Mouse (Mus musculus): ENCODE measurements at regions not wholly inside any gene's neighbourhood (a gene's known extent, or its start where the extent isn't known, plus 50 kb on each side); places are given as distances from the start of the nearest gene placed in this dataset.
"Not testable (repeated sequence)": the region's sequence is repeated elsewhere in the genome, so short reads cannot be mapped to it uniquely, and the experiment has no call there.

DNA sequence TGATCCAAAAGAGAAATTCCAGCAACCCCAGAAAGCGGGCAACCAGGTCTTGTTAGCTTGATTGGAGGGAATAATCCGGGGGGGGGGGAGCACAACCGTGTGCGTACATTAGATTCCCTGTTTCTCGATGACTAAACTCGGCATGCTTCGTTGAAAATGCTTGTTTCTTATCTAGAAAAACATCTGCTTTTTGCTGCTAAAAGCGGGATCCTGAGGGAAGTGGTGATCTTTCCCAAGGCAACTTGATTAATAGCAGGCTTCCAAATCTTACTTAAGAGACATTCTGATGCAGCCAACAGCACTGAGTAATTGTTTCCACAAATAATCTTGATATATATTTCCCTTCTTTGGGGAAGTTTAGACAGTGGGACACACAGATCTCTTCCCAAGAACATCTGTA, 338.0 kb upstream of the Pkdcc start:
- ATAC-seq (ENCODE audit: insufficient read depth, low FRiP score, low TSS enrichment) (no peak), DNase-seq (ENCODE audit: low spot score) (no peak)
- no peaks in the 10 kb centered on the region for H3K36me3 ChIP-seq (ENCODE audit: control insufficient read depth, insufficient read depth, low read length)
- H3K27ac ChIP-seq (ENCODE audit: low read depth, low read length), result no peak overlapping the region
- H3K9ac ChIP-seq (ENCODE audit: low read length), result no peak overlapping the region
- no peaks in the 10 kb centered on the region for H3K27me3 ChIP-seq (ENCODE audit: control insufficient read depth, insufficient read depth, low read length)
- H3K4me1 ChIP-seq (ENCODE audit: control insufficient read depth, insufficient read depth, low read length), result no peaks in the 10 kb centered on the region
- 84% methylated on average over 8 of the region's 8 CpGs for WGBS
- no peak overlapping the region for H3K4me3 ChIP-seq (ENCODE audit: low read depth, low read length)
- no peaks in the 10 kb centered on the region; the same call in 1 of the 2 replicates for H3K9me3 ChIP-seq (ENCODE audit: control insufficient read depth, low read length)
- H3K4me2 ChIP-seq (ENCODE audit: low read depth), result no peak overlapping the region

GRCm38 (mm10) chr17:82900602-82901001, 314.5 kb upstream of the Pkdcc start:
- peak; percentile 51 for DNase-seq (ENCODE audit: low spot score)

DNA sequence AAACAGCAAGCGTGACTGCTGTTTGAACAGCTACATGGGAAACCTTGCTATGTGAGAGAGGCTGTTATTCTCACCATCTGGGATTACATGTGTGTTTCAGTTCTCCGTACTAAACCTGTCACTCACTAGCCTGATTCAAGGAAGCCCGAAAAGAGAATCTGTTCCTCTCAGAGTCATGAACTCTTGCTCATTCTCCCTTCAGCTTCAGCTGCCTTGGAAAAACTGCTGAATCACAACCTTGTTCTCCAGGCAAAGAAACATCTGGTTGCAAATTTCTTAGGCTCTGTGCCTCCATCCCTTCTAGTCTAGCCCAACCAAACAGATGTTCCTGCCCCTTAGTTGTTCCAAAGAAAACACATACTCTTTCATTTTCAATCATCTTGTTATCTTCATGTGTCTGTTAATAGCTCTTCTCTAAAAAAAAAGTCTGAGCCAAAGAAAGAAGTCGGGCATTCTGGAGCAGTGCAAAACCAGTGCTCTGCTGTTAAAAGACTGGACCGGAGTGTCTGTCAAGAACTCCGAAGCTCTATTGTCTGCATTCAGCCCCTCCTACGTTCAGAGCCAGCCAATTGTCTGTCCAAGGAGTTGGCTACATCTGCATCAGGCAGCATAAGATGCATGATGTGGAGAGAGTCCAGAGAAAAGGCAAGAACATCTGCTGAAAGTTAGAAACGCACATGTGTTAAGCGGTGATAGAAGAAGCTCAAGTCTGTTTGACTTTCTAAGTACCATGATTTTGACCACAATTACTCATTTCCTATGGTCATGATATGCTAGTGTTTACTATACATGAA, 313.8 kb upstream of the Pkdcc start:
- no peak overlapping the region for H3K4me2 ChIP-seq (ENCODE audit: low read depth)
- H3K4me1 ChIP-seq (ENCODE audit: control insufficient read depth, insufficient read depth, low read length), result no peaks in the 10 kb centered on the region
- ATAC-seq (ENCODE audit: insufficient read depth, low FRiP score, low TSS enrichment) (no peak), DNase-seq (ENCODE audit: low spot score) (no peak)
- no peak overlapping the region for H3K27ac ChIP-seq (ENCODE audit: low read depth, low read length)
- no peaks in the 10 kb centered on the region for H3K27me3 ChIP-seq (ENCODE audit: control insufficient read depth, insufficient read depth, low read length)
- no peak overlapping the region for H3K9ac ChIP-seq (ENCODE audit: low read length)
- H3K36me3 ChIP-seq (ENCODE audit: control insufficient read depth, insufficient read depth, low read length), result no peaks in the 10 kb centered on the region
- H3K9me3 ChIP-seq (ENCODE audit: control insufficient read depth, low read length), result no peaks in the 10 kb centered on the region
- no peak overlapping the region for H3K4me3 ChIP-seq (ENCODE audit: low read depth, low read length)
- 65% methylated on average over 9 of the region's 9 CpGs for WGBS

More at GRCm38 (mm10) chr17:82900602-82901001, 314.5 kb upstream of the Pkdcc start:
- Histone ChIP-seq H3K27me3 (ENCODE audit: control insufficient read depth, insufficient read depth, low read length) (no peaks in the 10 kb centered on the region), H3K9ac (ENCODE audit: low read length) (no peak overlapping the region), H3K4me3 (ENCODE audit: low read depth, low read length) (no peak overlapping the region), H3K4me1 (ENCODE audit: control insufficient read depth, insufficient read depth, low read length) (no peaks in the 10 kb centered on the region), H3K9me3 (ENCODE audit: control insufficient read depth, low read length) (no peaks in the 10 kb centered on the region), H3K4me2 (ENCODE audit: low read depth) (no peak overlapping the region), H3K36me3 (ENCODE audit: control insufficient read depth, insufficient read depth, low read length) (no peaks in the 10 kb centered on the region), H3K27ac (ENCODE audit: low read depth, low read length) (no peak overlapping the region)
- no peak for ATAC-seq (ENCODE audit: insufficient read depth, low FRiP score, low TSS enrichment)
- 23% methylated on average over 2 of the region's 2 CpGs for WGBS

- H3K27ac ChIP-seq (ENCODE audit: low read depth, low read length), result no peak overlapping the region
- WGBS, result 76% methylated on average over 2 of the region's 2 CpGs
- H3K36me3 ChIP-seq (ENCODE audit: control insufficient read depth, insufficient read depth, low read length), result no peaks in the 10 kb centered on the region
- ATAC-seq (ENCODE audit: insufficient read depth, low FRiP score, low TSS enrichment) (no peak), DNase-seq (ENCODE audit: low spot score) (no peak)
- H3K9ac ChIP-seq (ENCODE audit: low read length), result no peak overlapping the region
- H3K9me3 ChIP-seq (ENCODE audit: control insufficient read depth, low read length), result no peaks in the 10 kb centered on the region
- H3K4me3 ChIP-seq (ENCODE audit: low read depth, low read length), result no peak overlapping the region
- no peaks in the 10 kb centered on the region for H3K27me3 ChIP-seq (ENCODE audit: control insufficient read depth, insufficient read depth, low read length)
- H3K4me1 ChIP-seq (ENCODE audit: control insufficient read depth, insufficient read depth, low read length), result no peaks in the 10 kb centered on the region
- no peak overlapping the region for H3K4me2 ChIP-seq (ENCODE audit: low read depth)
These were observed 310.1 kb upstream of the Pkdcc start for GRCm38 (mm10) chr17:82904961-82905360.

- no peaks in the 10 kb centered on the region for H3K36me3 ChIP-seq (ENCODE audit: control insufficient read depth, insufficient read depth, low read length)
- H3K9ac ChIP-seq (ENCODE audit: low read length), result no peak overlapping the region
- H3K27ac ChIP-seq (ENCODE audit: low read depth, low read length), result no peak overlapping the region
- H3K4me3 ChIP-seq (ENCODE audit: low read depth, low read length), result no peak overlapping the region
- no peaks in the 10 kb centered on the region for H3K9me3 ChIP-seq (ENCODE audit: control insufficient read depth, low read length)
- WGBS, result 76% methylated on average over 3 of the region's 3 CpGs
- H3K4me1 ChIP-seq (ENCODE audit: control insufficient read depth, insufficient read depth, low read length), result no peaks in the 10 kb centered on the region
- DNase-seq (ENCODE audit: low spot score) (no peak), ATAC-seq (ENCODE audit: insufficient read depth, low FRiP score, low TSS enrichment) (no peak)
- no peak overlapping the region for H3K4me2 ChIP-seq (ENCODE audit: low read depth)
- H3K27me3 ChIP-seq (ENCODE audit: control insufficient read depth, insufficient read depth, low read length), result no peaks in the 10 kb centered on the region
These were observed 309.6 kb upstream of the Pkdcc start for GRCm38 (mm10) chr17:82905483-82905882.

DNA sequence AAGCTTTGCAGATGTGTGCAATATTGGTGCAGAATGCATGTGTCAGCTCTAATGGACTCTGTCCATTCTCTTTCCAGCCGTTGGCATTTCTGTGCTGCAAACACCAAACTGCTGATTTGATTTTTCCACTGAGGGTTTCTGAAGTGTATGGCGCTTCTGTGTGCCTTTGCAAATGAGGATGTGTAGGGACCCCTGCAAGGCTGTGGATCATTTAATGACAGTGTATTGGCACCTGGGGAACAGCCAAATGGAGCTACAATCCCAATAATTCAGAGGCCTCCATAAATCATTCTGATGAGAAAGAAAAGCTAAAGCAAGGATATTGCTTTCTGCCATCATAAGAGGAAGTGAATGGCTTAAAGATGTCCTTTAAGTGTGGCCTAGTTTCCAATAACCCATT, 305.9 kb upstream of the Pkdcc start:
- no peak overlapping the region for H3K9ac ChIP-seq (ENCODE audit: low read length)

GRCm38 (mm10) chr17:82922986-82923385, 292.1 kb upstream of the Pkdcc start:
- 62% methylated on average over 4 of the region's 4 CpGs for WGBS
- H3K9me3 ChIP-seq (ENCODE audit: control insufficient read depth, low read length); H3K9ac ChIP-seq (ENCODE audit: low read length); H3K36me3 ChIP-seq (ENCODE audit: control insufficient read depth, insufficient read depth, low read length); H3K4me2 ChIP-seq (ENCODE audit: low read depth); H3K27ac ChIP-seq (ENCODE audit: low read depth, low read length); H3K4me1 ChIP-seq (ENCODE audit: control insufficient read depth, insufficient read depth, low read length); H3K4me3 ChIP-seq (ENCODE audit: low read depth, low read length); ATAC-seq (ENCODE audit: insufficient read depth, low FRiP score, low TSS enrichment); H3K27me3 ChIP-seq (ENCODE audit: control insufficient read depth, insufficient read depth, low read length); DNase-seq (ENCODE audit: low spot score): not testable (repeated sequence)

More for the DNA sequence above, 305.9 kb upstream of the Pkdcc start:
- Histone ChIP-seq H3K36me3 (ENCODE audit: control insufficient read depth, insufficient read depth, low read length) (no peaks in the 10 kb centered on the region), H3K4me3 (ENCODE audit: low read depth, low read length) (no peak overlapping the region), H3K4me2 (ENCODE audit: low read depth) (no peak overlapping the region), H3K27me3 (ENCODE audit: control insufficient read depth, insufficient read depth, low read length) (no peaks in the 10 kb centered on the region), H3K9me3 (ENCODE audit: control insufficient read depth, low read length) (no peaks in the 10 kb centered on the region), H3K4me1 (ENCODE audit: control insufficient read depth, insufficient read depth, low read length) (no peaks in the 10 kb centered on the region), H3K27ac (ENCODE audit: low read depth, low read length) (no peak overlapping the region)
- DNase-seq (ENCODE audit: low spot score) (peak; percentile 12), ATAC-seq (ENCODE audit: insufficient read depth, low FRiP score, low TSS enrichment) (peak; percentile 61; the same call in 1 of the 2 replicates)
- WGBS, result 32% methylated on average over 2 of the region's 2 CpGs

DNA sequence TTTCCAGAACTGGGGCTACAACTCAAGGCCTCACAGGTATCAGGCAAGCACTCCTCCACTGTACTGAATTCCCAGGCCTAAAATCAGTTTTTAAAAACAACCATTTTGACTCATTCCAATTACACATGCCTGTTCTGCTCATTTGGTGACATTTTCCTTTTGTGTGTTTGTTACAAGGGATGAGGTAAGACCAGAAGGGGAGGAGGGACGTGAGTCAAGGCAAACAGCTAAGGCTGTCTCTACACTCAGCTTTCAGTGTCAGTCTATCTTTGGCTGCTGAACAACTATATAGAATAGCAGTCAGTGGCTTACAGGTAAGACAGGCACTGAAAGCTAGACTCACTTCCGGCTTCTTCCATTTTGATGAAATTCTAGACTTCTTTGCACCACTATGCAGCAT, 289.3 kb upstream of the Pkdcc start:
- no peak for ATAC-seq (ENCODE audit: insufficient read depth, low FRiP score, low TSS enrichment)
- no peaks in the 10 kb centered on the region for H3K27me3 ChIP-seq (ENCODE audit: control insufficient read depth, insufficient read depth, low read length)
- no peak overlapping the region for H3K4me2 ChIP-seq (ENCODE audit: low read depth)
- 85% methylated on average over 2 of the region's 2 CpGs for WGBS
- no peak for DNase-seq (ENCODE audit: low spot score)
- H3K9ac ChIP-seq (ENCODE audit: low read length), result no peak overlapping the region
- no peaks in the 10 kb centered on the region for H3K4me1 ChIP-seq (ENCODE audit: control insufficient read depth, insufficient read depth, low read length)
- no peak overlapping the region for H3K27ac ChIP-seq (ENCODE audit: low read depth, low read length)
- no peak overlapping the region for H3K4me3 ChIP-seq (ENCODE audit: low read depth, low read length)
- H3K36me3 ChIP-seq (ENCODE audit: control insufficient read depth, insufficient read depth, low read length), result no peaks in the 10 kb centered on the region
- H3K9me3 ChIP-seq (ENCODE audit: control insufficient read depth, low read length), result no peaks in the 10 kb centered on the region

DNA sequence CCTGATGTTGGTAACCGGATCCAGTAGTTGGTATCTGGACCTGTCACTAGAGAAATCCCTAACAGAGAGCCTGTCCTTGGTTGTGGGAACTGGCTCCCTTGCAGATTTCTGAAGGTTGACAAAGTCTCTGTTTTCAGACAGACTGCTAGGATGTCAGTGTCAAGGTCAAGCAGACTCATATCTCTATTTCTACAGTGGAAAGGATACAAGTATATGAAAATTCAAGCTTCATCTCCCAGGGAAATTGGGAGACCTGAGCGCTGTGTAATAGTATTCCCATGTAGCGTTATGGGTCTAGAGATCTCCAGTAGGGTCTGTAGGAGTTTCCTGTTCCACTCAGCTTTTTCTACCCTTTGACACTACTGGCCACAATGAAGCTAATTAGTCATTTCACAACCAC, 287.4 kb upstream of the Pkdcc start:
- ATAC-seq (ENCODE audit: insufficient read depth, low FRiP score, low TSS enrichment) (no peak), DNase-seq (ENCODE audit: low spot score) (no peak)
- 86% methylated on average over 3 of the region's 3 CpGs for WGBS
- H3K4me3 ChIP-seq (ENCODE audit: low read depth, low read length), result no peak overlapping the region
- no peaks in the 10 kb centered on the region for H3K4me1 ChIP-seq (ENCODE audit: control insufficient read depth, insufficient read depth, low read length)
- no peaks in the 10 kb centered on the region for H3K36me3 ChIP-seq (ENCODE audit: control insufficient read depth, insufficient read depth, low read length)
- H3K9ac ChIP-seq (ENCODE audit: low read length), result no peak overlapping the region
- no peaks in the 10 kb centered on the region for H3K27me3 ChIP-seq (ENCODE audit: control insufficient read depth, insufficient read depth, low read length)
- H3K9me3 ChIP-seq (ENCODE audit: control insufficient read depth, low read length), result no peaks in the 10 kb centered on the region
- no peak overlapping the region for H3K4me2 ChIP-seq (ENCODE audit: low read depth)
- no peak overlapping the region for H3K27ac ChIP-seq (ENCODE audit: low read depth, low read length)

Measured in neural tube, embryonic 11.5 days (tissue).